Mouse (Mus musculus): ENCODE measurements around the gene Dnph1. TPM values are rescaled to one million over a fixed set of nuclear protein-coding genes. Genes with fewer than 3 reads are reported as not detected.

Dnph1 gene
- total RNA-seq (2021), result 1 to 10 TPM; 4.8 to 6.3 TPM
- long read RNA-seq, experiment 1, transcript Dnph1-201 (4 exons, 1,190 nt), result major isoform, 7 of 8 reads
- long read RNA-seq, experiment 1, partial matches to known transcripts, result 0 of 8 reads
- long read RNA-seq, experiment 1, other reads (novel, unspliced or antisense), result 1 of 8 reads
- long read RNA-seq, experiment 2, transcript Dnph1-201 (4 exons, 1,190 nt), result major isoform, 11 of 11 reads
- long read RNA-seq, experiment 2, partial matches to known transcripts, result 0 of 11 reads
- long read RNA-seq, experiment 2, other reads (novel, unspliced or antisense), result 0 of 11 reads

DNA sequence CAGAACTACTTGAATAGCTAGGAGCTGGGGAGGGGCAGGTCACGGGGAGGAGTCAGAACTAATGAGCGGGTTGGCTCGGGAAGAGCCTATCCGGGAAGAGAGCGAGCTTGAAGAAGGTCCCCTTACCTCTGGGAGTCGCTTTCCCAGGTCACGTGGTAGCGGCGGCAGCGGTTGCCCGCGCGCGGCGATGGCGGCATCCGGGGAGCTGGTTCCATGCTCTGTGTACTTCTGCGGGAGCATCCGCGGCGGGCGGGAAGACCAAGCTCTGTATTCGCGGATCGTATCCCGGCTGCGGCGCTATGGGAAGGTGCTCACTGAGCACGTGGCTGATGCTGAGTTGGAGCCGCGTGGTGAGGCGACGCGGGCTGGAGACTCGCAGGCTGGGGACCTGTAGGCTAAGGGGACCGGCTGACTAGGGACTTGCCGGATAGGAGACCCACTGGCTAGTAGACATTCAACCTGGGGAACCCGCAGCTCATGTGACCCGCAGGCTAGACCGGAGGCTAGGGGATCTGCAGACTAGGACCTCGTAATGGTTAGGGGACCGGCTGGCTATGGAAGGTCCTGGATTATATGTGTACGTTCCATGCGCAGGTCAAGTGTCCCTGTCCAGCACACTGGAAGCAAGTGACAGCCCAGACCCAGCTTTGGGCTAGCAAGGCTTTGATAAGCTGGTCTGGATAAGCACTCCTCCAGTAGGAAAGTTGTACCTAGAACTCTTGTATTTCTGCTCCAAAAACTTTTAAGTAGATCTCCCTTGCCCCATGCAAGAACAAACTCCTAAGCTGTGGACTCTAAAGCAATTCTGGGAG is at the start of gene Dnph1:
Gene Dnph1, plus strand, starts transcription at position 89 of the 812 bp plus-strand sequence.
- intact Hi-C loops (cut with DNase I; ENCODE audit: low total_unique reads), result no loop called here
- DNase-seq, result peak; percentile 68

DNA sequence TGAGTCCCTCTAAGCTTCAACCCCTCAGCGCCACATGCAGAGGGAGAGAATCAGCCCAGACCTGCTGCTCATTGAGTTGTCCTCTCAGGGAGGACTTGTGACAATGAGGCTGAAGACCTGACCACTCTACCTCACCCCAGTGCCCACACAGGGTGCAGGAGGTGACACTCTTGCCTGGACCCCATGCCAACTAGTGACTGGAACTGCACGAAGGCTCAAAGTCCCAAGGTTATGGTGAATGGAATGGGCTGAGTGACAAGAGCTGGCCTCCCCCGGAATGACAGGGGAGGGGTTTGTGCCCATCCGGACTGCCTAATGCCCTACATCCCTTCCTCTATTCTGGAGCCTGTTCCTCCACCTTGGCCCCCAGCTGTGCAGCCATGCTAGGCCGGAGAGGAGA is 43.8 kb upstream of the Dnph1 start:
- intact Hi-C loops (cut with DNase I; ENCODE audit: low total_unique reads), result no loop called here

DNA sequence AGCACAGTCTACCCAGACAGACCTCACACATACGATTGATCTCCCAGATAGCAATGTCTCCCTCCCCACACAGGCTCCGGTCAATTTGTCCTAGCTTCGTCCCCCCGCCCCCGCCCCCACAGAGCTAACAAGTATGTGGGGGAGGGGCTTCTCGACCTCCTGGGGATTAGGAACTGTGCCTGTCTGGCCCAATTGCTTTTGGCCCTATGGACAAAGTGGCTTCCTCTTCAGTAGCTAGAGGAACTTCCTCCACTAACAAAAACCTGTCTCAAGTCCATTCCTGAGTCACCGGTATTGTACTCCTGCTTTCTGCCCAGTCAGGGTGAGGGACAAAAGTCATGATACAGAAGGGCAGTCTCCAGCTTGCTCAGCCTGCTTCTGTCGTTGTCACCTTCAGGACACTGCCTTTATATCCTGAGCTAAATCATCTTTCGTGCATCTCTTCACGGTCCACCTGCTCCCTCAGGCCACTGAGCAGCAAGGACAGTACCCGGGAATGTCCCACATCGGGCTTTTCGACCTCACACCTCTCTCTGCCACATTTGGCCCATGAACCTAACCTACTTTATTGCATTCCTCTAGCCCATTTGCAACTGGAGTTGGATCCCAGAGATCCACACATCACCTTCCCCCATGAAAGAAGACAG is 43.1 kb upstream of the Dnph1 start:
- intact Hi-C loops (cut with DNase I; ENCODE audit: low total_unique reads), result no loop called here
- DNase-seq, result no peak

More for the DNA sequence above, 43.8 kb upstream of the Dnph1 start:
- DNase-seq, result no peak

DNA sequence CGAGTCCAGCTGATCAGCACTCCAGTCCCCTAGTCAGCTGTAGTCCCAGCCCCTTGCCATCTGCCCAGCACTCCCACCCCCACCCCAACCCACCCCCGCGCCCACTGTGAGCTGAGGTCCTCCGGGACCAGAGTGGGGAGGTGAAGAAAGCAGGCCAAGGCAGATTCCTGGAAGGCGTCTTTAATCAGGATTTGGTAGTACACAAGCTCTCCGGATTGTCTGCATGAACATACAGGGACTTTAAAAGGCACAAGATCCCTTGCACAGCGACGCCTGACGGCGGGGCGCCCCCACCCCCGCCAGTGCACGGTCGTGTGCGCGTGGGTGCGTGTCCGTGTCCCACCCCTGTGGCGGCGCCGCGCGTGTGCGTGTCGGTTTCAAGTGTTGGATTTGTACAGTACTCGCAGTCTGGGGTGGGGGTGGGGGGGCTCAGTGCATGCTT is 42.5 kb upstream of the Dnph1 start:
- intact Hi-C loops (cut with DNase I; ENCODE audit: low total_unique reads), result no loop called here
- no peak for DNase-seq

DNA sequence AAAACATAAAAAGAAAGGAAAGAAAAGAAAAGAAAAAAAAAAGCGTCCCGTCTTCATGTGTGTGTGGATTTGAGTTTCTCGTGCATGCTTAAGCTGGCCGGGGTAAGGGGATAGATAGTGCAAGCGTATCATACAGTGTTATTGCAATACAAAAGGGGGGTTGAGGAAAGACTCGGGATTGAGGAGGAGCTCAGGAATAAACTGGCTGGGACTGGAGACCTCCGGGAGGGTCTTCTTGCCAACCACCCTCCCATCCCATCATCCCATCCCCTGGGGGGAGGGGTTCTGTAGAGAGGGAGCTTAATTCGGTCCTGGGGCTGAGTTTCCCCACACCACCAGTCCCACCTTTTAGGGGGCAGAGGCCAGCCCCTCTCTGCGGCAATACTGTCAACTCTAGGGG is 42.0 kb upstream of the Dnph1 start:
- no peak for DNase-seq
- intact Hi-C loops (cut with DNase I; ENCODE audit: low total_unique reads), result no loop called here

DNA sequence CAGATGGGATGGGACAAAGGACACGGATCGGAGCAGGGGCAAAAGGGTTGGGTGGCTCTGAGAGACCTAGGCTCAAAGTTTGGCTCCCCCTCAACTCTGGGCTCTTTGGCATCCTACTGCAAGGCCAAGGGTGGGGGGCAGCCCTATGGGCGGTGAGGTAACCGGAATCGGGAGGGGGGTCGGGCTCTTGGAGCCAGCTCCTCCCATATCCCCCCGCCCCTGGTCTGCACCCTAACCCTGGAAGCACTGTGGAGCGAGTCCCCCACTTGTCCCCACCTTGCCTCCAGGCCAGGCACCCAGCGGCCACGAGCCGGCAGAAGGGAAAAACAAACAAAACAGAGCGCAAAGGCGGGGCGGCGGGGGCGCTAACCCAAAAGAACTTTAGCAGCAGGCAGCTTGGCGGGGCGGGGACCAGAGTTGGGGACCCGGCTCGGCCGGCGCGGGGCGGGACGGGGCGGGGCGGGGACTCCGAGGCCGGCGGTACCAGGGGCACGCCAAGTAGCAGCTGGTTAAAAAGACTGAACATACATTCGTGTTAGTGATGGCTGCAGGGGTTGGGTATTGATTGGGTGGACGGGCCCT is 41.3 kb upstream of the Dnph1 start:
- intact Hi-C loops (cut with DNase I; ENCODE audit: low total_unique reads), result no loop called here
- peak; percentile 29 for DNase-seq

DNA sequence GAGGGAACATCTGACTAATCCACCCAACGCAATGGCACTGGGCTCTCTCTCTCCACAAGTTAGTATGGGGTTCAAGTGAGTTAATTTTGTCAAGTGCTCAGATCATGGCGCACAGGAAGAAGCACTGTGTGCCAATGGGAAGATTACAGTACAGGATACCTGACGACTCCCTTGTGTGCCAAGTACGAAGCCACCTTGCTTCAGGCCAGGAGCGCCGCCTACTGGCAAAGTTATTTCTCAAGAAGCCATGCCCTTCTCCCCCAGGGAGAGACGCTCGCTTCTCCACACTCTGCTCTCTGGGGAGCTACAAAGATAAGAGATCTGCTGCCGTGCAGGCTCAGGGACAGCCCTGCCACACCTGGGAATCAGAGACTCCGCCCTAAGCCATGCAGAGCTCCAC is 38.7 kb upstream of the Dnph1 start:
- intact Hi-C loops (cut with DNase I; ENCODE audit: low total_unique reads), result no loop called here
- peak; percentile 59 for DNase-seq

DNA sequence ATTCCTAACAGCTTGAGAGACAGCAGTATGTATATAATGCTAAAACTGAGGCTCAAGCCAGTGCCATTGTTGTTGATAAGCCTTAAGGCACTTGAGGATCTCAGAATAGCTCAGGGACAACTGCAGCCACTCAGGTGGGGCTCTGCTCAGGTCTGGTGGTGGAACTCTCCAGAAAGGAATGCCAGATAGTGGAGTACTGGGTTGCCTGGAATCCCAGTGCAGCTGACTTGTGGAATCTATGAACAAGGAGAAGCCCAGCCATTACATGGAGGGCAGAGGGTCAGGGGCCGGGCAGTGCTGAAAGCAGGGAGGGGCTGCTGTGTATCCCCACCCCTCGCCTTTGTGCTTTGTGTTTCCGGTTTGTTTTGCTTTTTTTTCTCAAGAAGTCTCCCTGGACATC is 38.1 kb upstream of the Dnph1 start:
- intact Hi-C loops (cut with DNase I; ENCODE audit: low total_unique reads), result no loop called here
- DNase-seq, result no peak

DNA sequence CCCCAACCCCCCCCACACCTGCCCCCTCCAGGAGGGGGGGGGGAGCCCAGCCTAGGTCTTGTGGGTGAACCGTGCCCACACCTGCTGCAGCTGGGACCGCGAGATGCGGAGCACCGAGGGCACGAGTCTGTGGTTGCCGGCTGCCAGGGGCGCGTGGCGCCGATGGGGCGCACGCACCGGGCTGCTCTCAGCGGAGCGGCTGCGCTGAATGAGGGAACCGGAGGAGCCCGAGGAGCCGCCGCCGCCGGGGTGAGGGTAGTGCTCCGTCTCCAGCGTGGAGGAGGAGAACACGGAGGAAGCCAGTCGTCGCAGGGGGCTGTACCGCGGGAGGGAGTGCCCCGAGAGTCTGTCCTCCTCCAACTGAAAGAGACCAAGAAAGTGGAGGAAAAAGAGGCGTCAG is 35.8 kb upstream of the Dnph1 start:
- no peak for DNase-seq
- intact Hi-C loops (cut with DNase I; ENCODE audit: low total_unique reads), result no loop called here

DNA sequence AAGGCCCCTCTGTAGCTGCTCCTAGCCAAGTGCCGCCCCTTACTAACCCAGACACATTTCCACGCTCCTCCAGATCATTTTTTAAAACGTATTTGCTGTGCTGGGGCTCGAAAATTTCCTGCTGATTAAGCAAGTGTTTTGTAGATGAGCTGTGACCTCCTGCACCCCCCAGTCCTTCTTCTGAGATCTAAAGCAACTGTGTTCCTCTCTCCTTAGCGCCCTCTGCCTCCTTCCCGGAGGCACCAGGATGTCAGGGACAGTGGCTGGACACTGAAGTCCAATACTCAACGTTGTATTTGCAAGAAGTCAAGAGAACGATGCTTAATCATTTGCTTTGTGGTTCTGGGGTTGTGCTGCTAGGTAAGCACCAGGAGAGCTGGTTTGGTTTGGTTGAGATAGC is 35.2 kb upstream of the Dnph1 start:
- intact Hi-C loops (cut with DNase I; ENCODE audit: low total_unique reads), result no loop called here
- DNase-seq, result no peak

DNA sequence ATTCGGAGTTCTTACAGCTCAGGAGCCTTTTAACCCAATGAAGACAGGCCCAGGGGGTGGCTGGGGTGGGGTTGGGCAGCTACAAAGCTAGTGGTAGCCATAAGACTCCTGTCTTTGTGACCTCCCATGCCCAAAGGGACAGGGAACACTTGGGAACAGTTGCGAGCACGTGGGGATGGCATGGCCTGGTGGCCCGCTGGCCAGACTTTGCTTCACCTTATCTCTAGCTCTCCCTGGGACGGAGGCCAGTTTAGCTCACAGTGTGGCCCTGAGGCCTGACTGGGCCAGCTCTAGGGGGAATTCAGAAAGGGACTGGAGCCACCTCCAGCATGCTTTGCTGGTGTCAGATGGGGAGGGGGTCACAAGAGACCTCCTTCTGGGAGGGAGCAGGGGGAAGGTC is 34.3 kb upstream of the Dnph1 start:
- no peak for DNase-seq
- intact Hi-C loops (cut with DNase I; ENCODE audit: low total_unique reads), result no loop called here

DNA sequence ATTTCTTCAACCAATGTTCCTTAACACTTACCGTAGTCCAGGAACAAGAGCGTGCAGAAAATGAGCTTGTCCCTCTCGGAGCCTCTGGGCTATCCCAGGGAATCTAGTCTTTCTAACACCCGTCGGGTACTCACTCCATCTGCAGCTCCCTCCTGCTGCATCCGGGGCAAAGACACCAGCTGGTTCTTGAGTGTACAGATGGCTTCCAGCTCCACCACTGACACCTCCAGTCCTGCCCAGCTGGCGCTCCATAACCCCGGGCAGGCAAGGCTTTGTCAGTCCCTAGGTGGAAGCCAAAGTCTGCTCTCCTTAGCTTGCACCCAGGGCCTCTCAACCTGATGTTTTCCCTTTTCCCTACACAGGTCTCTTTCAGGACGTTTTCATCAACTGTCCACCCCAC is 28.7 kb upstream of the Dnph1 start:
- intact Hi-C loops (cut with DNase I; ENCODE audit: low total_unique reads), result no loop called here

DNA sequence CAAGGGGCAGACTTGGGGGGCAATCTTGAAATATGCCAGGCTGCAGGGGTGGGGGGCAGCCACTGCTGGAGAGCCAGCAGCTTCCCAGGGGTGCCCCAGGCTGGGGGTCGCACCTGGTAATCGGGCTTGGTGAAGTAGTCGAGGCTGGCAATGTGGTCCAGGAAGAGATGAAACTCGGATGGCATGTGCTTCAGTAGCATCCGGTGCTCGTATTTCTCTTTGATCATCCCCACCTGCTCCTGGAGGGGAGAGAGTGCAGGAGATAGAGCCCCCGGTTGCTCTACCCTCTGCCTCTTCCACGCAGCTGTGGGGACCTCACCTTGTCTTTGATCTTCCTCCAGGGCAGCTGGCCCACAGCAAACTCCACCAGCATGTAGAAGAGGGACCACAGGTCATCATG is 19.9 kb upstream of the Dnph1 start:
- DNase-seq, result no peak
- intact Hi-C loops (cut with DNase I; ENCODE audit: low total_unique reads), result no loop called here

More for the DNA sequence above, 28.7 kb upstream of the Dnph1 start:
- no peak for DNase-seq

DNA sequence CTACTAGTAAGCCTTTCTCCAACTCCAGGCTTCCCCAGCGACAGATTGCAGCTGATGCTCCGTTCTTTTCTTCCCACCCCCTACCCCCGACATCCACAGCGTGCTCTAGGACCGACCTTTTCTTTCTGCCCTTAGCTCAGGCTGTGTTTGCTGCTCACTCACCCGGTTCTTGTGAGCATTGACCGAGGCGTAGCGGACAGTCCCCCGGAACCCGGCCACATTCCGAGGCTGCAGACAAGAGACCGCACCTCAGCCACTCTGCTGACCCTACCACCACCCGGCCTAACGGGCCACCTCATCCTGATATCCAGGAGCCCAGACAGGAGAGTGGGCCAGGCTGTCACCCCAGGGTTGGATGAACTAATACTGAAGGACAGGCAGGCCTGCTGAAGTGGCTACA is 19.2 kb upstream of the Dnph1 start:
- no peak for DNase-seq
- intact Hi-C loops (cut with DNase I; ENCODE audit: low total_unique reads), result no loop called here

DNA sequence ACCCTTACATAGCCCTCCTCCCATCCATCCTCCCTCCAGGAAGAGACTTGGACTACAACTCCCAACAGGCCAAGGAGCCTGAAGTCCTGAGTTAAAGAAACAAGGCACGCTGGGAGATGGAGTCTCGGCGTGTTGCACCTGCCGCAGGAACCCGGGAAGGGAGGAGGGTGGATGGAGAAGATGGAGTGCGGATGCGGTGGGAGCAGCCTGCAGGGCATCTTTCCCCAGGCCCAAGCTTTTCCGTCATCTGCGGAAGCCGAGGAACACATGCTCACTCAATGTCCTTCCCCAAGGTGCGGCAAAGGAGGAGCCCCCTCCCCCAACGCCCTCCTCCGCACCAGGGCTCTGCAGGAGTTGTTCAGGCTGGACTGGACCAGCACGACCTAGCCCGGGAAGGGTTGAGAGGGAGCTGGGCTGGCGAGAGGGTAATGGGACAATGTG is 12.9 kb upstream of the Dnph1 start:
- DNase-seq, result no peak
- intact Hi-C loops (cut with DNase I; ENCODE audit: low total_unique reads), result no loop called here

DNA sequence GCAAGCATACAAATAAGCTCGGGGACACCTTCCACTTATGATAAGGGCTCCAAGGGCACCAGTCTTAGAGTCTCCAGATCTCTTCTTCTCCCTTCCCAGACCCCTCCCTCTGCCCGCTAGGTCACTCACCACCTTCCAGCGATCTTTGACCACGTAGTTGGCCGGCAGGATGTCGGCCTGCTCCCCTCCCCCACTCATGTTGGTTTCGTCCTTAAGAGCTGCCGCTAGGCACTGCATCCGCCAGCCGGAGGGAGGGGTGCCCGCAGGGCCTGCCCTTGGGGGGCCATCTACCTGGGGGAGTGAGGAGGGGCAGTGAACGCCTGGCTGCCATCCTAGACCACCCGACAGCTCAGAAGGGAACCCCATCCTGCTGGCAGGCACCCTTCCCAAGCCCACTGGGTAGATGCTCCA is 12.5 kb upstream of the Dnph1 start:
- intact Hi-C loops (cut with DNase I; ENCODE audit: low total_unique reads), result no loop called here
- DNase-seq, result no peak

DNA sequence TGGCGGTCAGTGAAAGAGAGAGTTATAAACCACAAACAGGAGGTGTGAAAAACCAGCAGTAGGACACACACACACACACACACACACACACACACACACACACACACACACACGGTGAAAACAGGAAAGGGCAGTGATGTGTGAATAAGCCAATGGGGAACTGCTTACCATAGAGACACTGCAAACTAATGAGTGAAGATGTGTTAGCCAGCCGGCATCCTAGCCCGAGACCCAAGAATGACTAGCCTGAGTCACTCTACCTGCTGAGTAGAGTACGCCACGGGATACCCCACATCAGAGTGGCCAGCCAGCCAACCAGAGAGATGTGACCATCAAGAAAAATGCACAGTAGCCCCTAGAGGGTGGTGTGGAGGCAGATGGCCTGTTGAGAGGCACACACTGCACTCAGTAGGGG is 12.0 kb upstream of the Dnph1 start:
- intact Hi-C loops (cut with DNase I; ENCODE audit: low total_unique reads), result no loop called here
- no peak for DNase-seq

DNA sequence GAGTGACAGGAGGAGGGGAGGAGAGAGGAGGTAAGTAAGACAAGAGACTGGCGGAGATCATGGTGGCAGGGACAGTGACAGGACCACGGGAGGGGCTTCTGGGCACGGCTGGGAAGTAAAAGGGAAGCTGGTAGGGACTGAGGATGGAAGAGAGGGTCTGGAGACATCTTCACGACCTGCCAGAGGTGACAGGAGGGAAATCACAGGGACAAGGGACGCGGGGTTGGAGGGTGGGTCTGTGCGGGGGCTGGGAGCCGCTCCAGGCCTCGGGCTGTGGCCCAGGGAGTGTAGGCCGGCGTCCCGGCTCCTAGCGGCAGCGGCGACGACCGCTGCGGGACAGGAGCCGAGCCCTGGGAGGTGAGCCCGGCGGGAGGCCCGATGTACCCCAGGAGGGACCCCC is 9.5 kb upstream of the Dnph1 start:
- no peak for DNase-seq
- intact Hi-C loops (cut with DNase I; ENCODE audit: low total_unique reads), result no loop called here

DNA sequence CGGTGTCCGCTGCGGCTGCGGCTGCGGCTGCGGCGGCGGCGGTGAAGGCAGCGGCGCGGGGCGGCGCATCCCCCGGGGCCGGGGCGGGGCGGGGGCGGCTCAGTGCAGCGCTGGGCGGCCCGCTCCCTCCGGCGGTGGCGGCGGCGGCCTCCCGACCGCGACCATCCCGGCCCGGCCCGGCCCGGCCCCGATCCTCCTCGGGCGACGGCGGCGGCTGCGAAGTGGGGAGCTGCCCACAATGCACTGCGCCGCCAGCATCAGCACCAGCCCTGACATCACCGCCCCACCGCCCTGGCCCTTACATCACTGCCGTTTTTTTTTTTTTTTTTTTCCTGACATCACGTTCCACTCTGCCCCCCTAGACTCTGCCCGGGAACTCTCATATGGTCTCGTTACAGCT is 9.1 kb upstream of the Dnph1 start, which contains the start of gene Ttbk1:
Gene Ttbk1, minus strand, starts transcription at position 245 of the 400 bp plus-strand sequence.
- intact Hi-C loops (cut with DNase I; ENCODE audit: low total_unique reads), result no loop called here
- no peak for DNase-seq

DNA sequence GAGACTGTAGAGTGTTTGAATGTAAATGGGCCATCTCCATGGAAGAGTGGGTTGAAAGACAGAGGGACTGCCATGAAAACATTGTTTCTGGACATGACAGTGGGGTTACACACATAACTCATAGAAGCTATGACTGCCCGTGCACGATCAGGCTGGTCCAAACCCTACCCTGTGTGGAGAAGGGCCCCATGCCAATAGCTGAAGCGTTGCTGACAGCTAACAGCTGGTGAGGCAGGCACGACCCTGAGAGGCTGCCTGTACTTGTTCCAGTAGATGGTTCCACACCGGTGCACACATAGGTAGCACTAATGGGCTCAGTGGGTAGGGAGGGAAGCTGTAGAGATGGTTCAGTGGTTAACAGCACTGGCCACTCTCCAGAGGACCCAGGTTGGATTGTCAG is 1.0 kb upstream of the Dnph1 start:
- intact Hi-C loops (cut with DNase I; ENCODE audit: low total_unique reads), result no loop called here

More for the DNA sequence above, 1.0 kb upstream of the Dnph1 start:
- DNase-seq, result no peak
